Mouse (Mus musculus) forebrain, embryonic 14.5 days (tissue): ENCODE measurements around the gene Tmem151a. TPM values are rescaled to one million over a fixed set of nuclear protein-coding genes. Genes with fewer than 3 reads are reported as not detected.

Experiments
- ATAC-seq: fragments of 200-750 bp; cut with Nextera tagmentation; 2 replicates; pipeline ENCODE4 v1.8.0; 2017; ENCODE audit warnings: mild to moderate bottlenecking, moderate library complexity
- DNase-seq: peaks from one replicate; pipeline ENCODE4 v3.0.0-alpha.2; 2015; ENCODE audit warnings: low spot score
- H3K27ac ChIP-seq: fragments of 300-500 bp; sonication (generic); 2 replicates; pipeline ENCODE4 v1.5.1; 2014; ENCODE audit warnings: low read depth, mild to moderate bottlenecking, control low read depth, low read length, moderate library complexity
- H3K27me3 ChIP-seq: fragments of 300-500 bp; sonication (generic); replicated peaks from 2 replicates; pipeline ENCODE4 v1.6.1; 2014; ENCODE audit warnings: low read length, control low read depth, mixed read lengths; ENCODE audit not compliant: control insufficient read depth, insufficient read depth
- H3K36me3 ChIP-seq: fragments of 300-500 bp; sonication (generic); 2 replicates; pipeline ENCODE4 v1.6.1; 2014; ENCODE audit warnings: low read length, control low read depth; ENCODE audit not compliant: control insufficient read depth, insufficient read depth
- H3K4me1 ChIP-seq: fragments of 300-500 bp; sonication (generic); 2 replicates; pipeline ENCODE4 v1.6.1; 2014; ENCODE audit warnings: antibody characterized with exemption, low read length, control low read depth; ENCODE audit not compliant: control insufficient read depth, insufficient read depth
- H3K4me2 ChIP-seq: fragments of 300-500 bp; sonication (generic); 2 replicates; pipeline ENCODE4 v1.6.1; 2014; ENCODE audit warnings: mild to moderate bottlenecking, control low read depth, low read length
- H3K4me3 ChIP-seq: fragments of 300-500 bp; sonication (generic); 2 replicates; pipeline ENCODE4 v1.5.1; 2014; ENCODE audit warnings: low read depth, low read length, control low read depth
- H3K9ac ChIP-seq: fragments of 300-500 bp; sonication (generic); 2 replicates; pipeline ENCODE4 v1.6.1; 2014; ENCODE audit warnings: mild to moderate bottlenecking, low read length, control low read depth, moderate library complexity
- H3K9me3 ChIP-seq: fragments of 300-500 bp; sonication (generic); replicated peaks from 2 replicates; pipeline ENCODE4 v1.6.1; 2016; ENCODE audit warnings: low read length, control low read depth, mixed read lengths; ENCODE audit not compliant: control insufficient read depth
- WGBS: fragments of 180-500 bp; shearing (Covaris S2); extraction: QIAGEN DNeasy Blood & Tissue Kit; methylation state at CpG from one replicate; pipeline ENCODE4 v1.1.7; 2014; 5-methylcytosine and 5-hydroxymethylcytosine counted together
- polyA plus RNA-seq: library from polyadenylated mRNA; unstranded; fragments of >200 nt; fragmentation: Nextera tagmentation; extraction: Ambion mirVana; gene quantifications from 2 replicates; pipeline ENCODE4 v1.2.1, GENCODE M21; 2014

The Tmem151a gene
- polyA plus RNA-seq, 1 experiment from 2014 or later = 5.4 TPM

DNA sequence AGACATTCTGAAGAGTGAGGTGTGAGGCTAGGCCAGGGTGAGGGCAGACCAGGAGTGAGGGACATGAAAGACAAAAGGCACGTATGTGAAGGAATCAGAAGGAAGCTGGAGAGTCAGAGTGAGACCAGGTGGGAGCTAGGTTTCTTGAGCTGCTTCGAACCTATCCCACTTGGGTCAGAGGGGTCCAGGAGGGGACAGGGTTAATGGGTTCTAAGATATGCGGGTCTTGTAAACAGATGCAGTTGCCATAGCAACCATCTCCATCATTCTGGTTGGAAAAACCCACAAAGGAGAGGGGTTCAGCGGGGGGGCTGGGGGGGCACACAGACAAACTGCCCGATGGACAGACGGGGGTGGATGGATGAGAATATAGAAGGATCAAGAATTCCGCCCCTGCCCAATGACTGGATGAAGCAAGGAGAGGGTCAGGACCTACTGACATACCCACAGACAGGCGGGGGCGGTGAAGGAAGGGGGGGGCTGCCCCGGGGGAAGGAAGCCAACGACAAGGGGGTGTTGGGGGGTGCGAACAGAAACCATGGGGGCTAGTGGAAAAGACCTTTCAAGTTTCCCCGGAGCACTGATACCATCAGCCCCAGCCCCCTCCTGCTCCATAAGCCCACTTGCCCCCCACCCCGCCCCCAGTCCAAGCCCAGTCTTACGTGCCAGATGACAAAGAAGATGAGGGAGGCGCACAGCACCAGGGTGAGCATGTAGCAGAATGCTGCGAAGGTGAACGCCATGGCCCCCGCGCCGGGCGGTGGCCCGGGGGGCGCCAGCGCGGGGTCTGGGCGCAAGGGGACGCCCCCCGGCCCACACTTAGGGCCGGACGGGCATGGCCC lies 12.4 kb upstream of the Tmem151a start:
- H3K4me3 ChIP-seq = peak overlapping the region; percentile 80
- H3K9ac ChIP-seq = peak overlapping the region; percentile 96
- H3K4me2 ChIP-seq = peak overlapping the region; percentile 93
- H3K27ac ChIP-seq = peak overlapping the region; percentile 91
- no peaks in the 10 kb centered on the region for H3K27me3 ChIP-seq
- peak; percentile 72 for DNase-seq
- WGBS = 2% methylated on average over 21 of the region's 31 CpGs
- peak; percentile 13; the same call in 1 of the 2 replicates for ATAC-seq
- H3K9me3 ChIP-seq = no peaks in the 10 kb centered on the region
- peaks cover 42% of the 10 kb centered on the region for H3K4me1 ChIP-seq
- peaks cover 46% of the 10 kb centered on the region for H3K36me3 ChIP-seq

GRCm38 (mm10) chr19:5095887-5096474 lies 10.7 kb upstream of the Tmem151a start:
- Histone ChIP-seq H3K4me2 (peak overlapping the region; percentile 93), H3K4me3 (peak overlapping the region; percentile 80), H3K36me3 (peaks cover 46% of the 10 kb centered on the region), H3K27me3 (no peaks in the 10 kb centered on the region), H3K4me1 (peaks cover 42% of the 10 kb centered on the region), H3K9me3 (no peaks in the 10 kb centered on the region), H3K27ac (peak overlapping the region; percentile 91), H3K9ac (peak overlapping the region; percentile 96)
- ATAC-seq (no peak; the same call in 1 of the 2 replicates), DNase-seq (no peak)
- WGBS = 11% methylated on average over 9 of the region's 9 CpGs

DNA sequence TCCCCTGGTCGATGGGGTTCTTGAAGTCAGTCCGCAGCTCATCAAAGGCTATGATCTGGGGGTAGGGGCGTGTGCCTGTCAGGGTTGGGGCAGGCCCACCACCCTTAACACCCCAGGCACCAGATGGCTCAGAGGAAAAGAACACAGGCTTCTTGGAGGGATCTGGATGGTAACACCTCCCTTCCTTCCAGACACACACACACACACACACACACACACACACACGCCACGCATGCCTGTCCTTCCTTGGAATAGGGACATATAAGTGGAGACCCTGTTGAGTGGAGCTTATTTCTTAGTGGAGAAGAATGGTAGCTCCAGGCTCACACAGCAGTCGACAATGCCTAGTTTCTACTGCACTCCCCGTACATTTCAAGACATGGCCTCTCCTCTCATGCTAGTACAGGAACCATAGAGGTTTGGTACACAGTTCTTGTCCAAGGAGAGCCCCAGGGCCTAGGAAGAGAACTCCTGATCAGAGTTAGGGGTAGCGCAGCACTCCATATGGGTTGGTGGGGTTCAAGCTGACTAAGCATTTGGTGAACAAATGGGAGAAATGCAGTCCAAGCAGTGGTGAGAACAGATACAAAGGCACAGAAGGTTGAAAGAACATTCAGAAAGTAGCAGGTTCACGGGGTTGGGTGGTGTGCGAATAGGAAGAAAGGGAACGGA lies 9.6 kb upstream of the Tmem151a start:
- WGBS = 29% methylated on average over 11 of the region's 11 CpGs

DNA sequence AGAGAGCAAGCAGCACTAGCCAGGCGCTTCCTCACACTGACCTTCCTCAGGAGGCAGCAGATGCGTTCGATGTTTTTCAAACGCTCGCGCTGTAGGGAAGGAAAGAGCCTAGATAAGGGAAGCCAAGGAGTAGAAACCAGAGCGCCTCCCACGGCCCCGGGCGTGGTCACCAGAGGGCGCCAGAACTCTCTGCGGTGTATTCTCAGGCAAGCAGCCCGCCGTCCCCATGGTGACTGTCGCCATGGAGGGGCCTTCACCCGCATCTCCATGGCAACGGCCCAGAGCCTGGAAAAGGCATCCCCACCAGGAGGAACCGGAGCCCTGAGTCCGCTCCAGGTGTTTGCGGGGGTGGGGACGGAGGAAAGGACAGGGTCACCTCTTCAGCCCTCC lies 8.9 kb upstream of the Tmem151a start:
- peak overlapping the region; percentile 96 for H3K9ac ChIP-seq
- H3K4me3 ChIP-seq = peak overlapping the region; percentile 80
- H3K36me3 ChIP-seq = peaks cover 36% of the 10 kb centered on the region
- ATAC-seq = peak; percentile 79
- H3K9me3 ChIP-seq = no peaks in the 10 kb centered on the region
- peak overlapping the region; percentile 91 for H3K27ac ChIP-seq
- peak; percentile 98 for DNase-seq
- peak overlapping the region; percentile 93 for H3K4me2 ChIP-seq
- H3K27me3 ChIP-seq = no peaks in the 10 kb centered on the region
- 0% methylated on average over 21 of the region's 21 CpGs for WGBS
- H3K4me1 ChIP-seq = peaks cover 43% of the 10 kb centered on the region

More for the DNA sequence above, 9.6 kb upstream of the Tmem151a start:
- DNase-seq = no peak
- Histone ChIP-seq H3K27me3 (no peaks in the 10 kb centered on the region), H3K4me1 (peaks cover 42% of the 10 kb centered on the region), H3K4me2 (peak overlapping the region; percentile 93), H3K36me3 (peaks cover 43% of the 10 kb centered on the region), H3K9me3 (no peaks in the 10 kb centered on the region), H3K27ac (peak overlapping the region; percentile 91), H3K4me3 (peak overlapping the region; percentile 80), H3K9ac (peak overlapping the region; percentile 96)
- no peak; the same call in 1 of the 2 replicates for ATAC-seq

GRCm38 (mm10) chr19:5093481-5094242 lies 8.3 kb upstream of the Tmem151a start:
- H3K4me1 ChIP-seq = peaks cover 44% of the 10 kb centered on the region
- no peak overlapping the region for H3K27ac ChIP-seq
- DNase-seq = no peak
- 0 out of 2 replicates have a peak overlapping the region, but pooled peaks have one; percentile 80 for H3K4me3 ChIP-seq
- no peak overlapping the region for H3K9ac ChIP-seq
- H3K36me3 ChIP-seq = peaks cover 36% of the 10 kb centered on the region
- peak overlapping the region; percentile 93 for H3K4me2 ChIP-seq
- H3K27me3 ChIP-seq = no peaks in the 10 kb centered on the region
- no peak for ATAC-seq
- WGBS = 75% methylated on average over 12 of the region's 12 CpGs
- no peaks in the 10 kb centered on the region for H3K9me3 ChIP-seq

GRCm38 (mm10) chr19:5092083-5092482 lies 6.8 kb upstream of the Tmem151a start:
- DNase-seq (no peak), ATAC-seq (no peak)
- 83% methylated on average over 10 of the region's 10 CpGs for WGBS
- peaks cover 43% of the 10 kb centered on the region for H3K4me1 ChIP-seq
- H3K36me3 ChIP-seq = peaks cover 36% of the 10 kb centered on the region
- H3K27ac ChIP-seq = no peak overlapping the region
- H3K4me3 ChIP-seq = no peak overlapping the region
- no peaks in the 10 kb centered on the region for H3K9me3 ChIP-seq
- H3K9ac ChIP-seq = no peak overlapping the region
- no peaks in the 10 kb centered on the region for H3K27me3 ChIP-seq
- H3K4me2 ChIP-seq = no peak overlapping the region

DNA sequence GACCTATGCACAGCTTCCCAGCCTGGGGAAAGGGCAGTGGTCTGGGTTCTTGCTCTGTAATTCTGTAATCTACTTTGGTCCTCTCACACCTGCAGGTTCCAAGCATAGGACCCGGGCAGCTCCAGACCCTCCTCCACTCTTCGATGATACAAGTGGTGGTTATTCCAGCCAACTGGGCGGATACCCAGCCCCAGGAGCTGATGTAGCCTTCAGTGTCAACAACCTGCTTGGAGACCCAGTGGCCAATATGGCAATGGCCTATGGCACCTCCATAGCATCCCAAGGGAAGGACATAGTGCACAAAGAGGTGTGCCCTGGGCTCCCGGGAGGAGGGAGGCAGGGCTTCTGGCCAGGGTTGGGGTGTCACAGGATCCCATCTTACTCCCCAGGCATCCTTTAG lies 4.0 kb upstream of the Tmem151a start:
- H3K4me1 ChIP-seq = peaks cover 20% of the 10 kb centered on the region
- peaks cover 36% of the 10 kb centered on the region for H3K36me3 ChIP-seq
- no peaks in the 10 kb centered on the region for H3K9me3 ChIP-seq
- peak overlapping the region; percentile 89 for H3K4me2 ChIP-seq
- H3K4me3 ChIP-seq = peak overlapping the region; percentile 77
- peaks cover 19% of the 10 kb centered on the region for H3K27me3 ChIP-seq
- H3K9ac ChIP-seq = peak overlapping the region; percentile 71
- WGBS = 92% methylated on average over 4 of the region's 4 CpGs
- no peak overlapping the region for H3K27ac ChIP-seq
- ATAC-seq = no peak
- DNase-seq = no peak
